ENCODE assay signal across 8 mouse cellular contexts in genomic region chr6:127404070-127404810, GRCm38 (mm10). TPM values are rescaled to one million over a fixed set of nuclear protein-coding genes. Genes with fewer than 3 reads are reported as not detected.
DNase-seq lines count a peak whose midpoint lies in the region; ATAC-seq and TF ChIP-seq lines count a peak whose summit lies in the region.

No protein-coding gene starts in this region.

- DNase-seq in layer of hippocampus, adult 18-20 months (ENCODE audit: low spot score in 2 of 2): peak; percentile 13 to 28
- DNase-seq in layer of hippocampus, adult 9-10 months (ENCODE audit: low spot score): no peak
- peak; percentile 98 for DNase-seq in brain, embryonic 14.5 days (ENCODE audit: low read depth)
- peak; percentile 22 to 38 for DNase-seq in frontal cortex, postnatal 36 days (ENCODE audit: low spot score in 2 of 2)
- no peak for DNase-seq in midbrain, embryonic 11.5 days (ENCODE audit: low spot score, missing footprints)
- DNase-seq in thymus, adult 2 months: no peak
- no peak for DNase-seq in spleen, postnatal 4 days (ENCODE audit: low spot score in 2 of 2)
- DNase-seq in gastrocnemius, adult 2 months: no peak

- intact Hi-C loops in gastrocnemius, adult 2 months (cut with DNase I): no loop called here

- no peaks in the 10 kb centered on the region for H3K36me3 ChIP-seq in midbrain, embryonic 11.5 days (ENCODE audit: control insufficient read depth, insufficient read depth, low read length)
- no peaks in the 10 kb centered on the region for H3K36me3 ChIP-seq in thymus, adult 2 months (ENCODE audit: control insufficient read depth, insufficient read depth, low read length)

- no peak overlapping the region for H3K4me2 ChIP-seq in midbrain, embryonic 11.5 days

- ATAC-seq in midbrain, embryonic 11.5 days (ENCODE audit: low FRiP score): 0 out of 2 replicates have a peak, but pooled peaks have one; percentile 14

- no peak overlapping the region for H3K4me3 ChIP-seq in midbrain, embryonic 11.5 days (ENCODE audit: low read depth, low read length)
- H3K4me3 ChIP-seq in thymus, adult 2 months (ENCODE audit: control insufficient read depth, insufficient read depth, low read length): no peak overlapping the region
- H3K4me3 ChIP-seq in gastrocnemius, adult 2 months: no peak overlapping the region

- no peak for TF ChIP-seq POLR2A in brain, embryonic 14.5 days (IDR thresholded peaks at IDR 0.05; ENCODE audit: borderline replicate concordance, extremely low read depth, insufficient read depth, insufficient read length, poor library complexity, severe bottlenecking)
- TF ChIP-seq POLR2A in thymus, adult 2 months (IDR thresholded peaks at IDR 0.05; ENCODE audit: control insufficient read depth, extremely low read depth, insufficient read depth, low read length, poor library complexity): no peak

- 0 out of 2 replicates have a peak overlapping the region, but pooled peaks have one; percentile 35 for H3K27ac ChIP-seq in midbrain, embryonic 11.5 days (ENCODE audit: low read depth, low read length)
- H3K27ac ChIP-seq in thymus, adult 2 months (ENCODE audit: control insufficient read depth, insufficient read depth, low read length): no peak overlapping the region
- H3K27ac ChIP-seq in gastrocnemius, adult 2 months: no peak overlapping the region

- H3K9ac ChIP-seq in midbrain, embryonic 11.5 days (ENCODE audit: low read length): no peak overlapping the region

- no peaks in the 10 kb centered on the region for H3K27me3 ChIP-seq in midbrain, embryonic 11.5 days (ENCODE audit: control insufficient read depth, insufficient read depth, low read length)
- H3K27me3 ChIP-seq in thymus, adult 2 months (ENCODE audit: control insufficient read depth, insufficient read depth, low read length): no peaks in the 10 kb centered on the region

- WGBS in midbrain, embryonic 11.5 days: 53% methylated on average over 13 of the region's 13 CpGs
- 87% methylated on average over 13 of the region's 13 CpGs for WGBS in thymus, adult 2 months

- H3K9me3 ChIP-seq in midbrain, embryonic 11.5 days (ENCODE audit: control insufficient read depth, low read length): no peaks in the 10 kb centered on the region

- peaks cover 31% of the 10 kb centered on the region for H3K4me1 ChIP-seq in midbrain, embryonic 11.5 days (ENCODE audit: control insufficient read depth, insufficient read depth, low read length)
- 0 out of 2 replicates have a peak, but pooled peaks cover 5% of the 10 kb centered on the region for H3K4me1 ChIP-seq in thymus, adult 2 months (replicated peaks; ENCODE audit: control insufficient read depth, insufficient read depth, low read length)

- TF ChIP-seq CTCF in brain, embryonic 14.5 days (IDR thresholded peaks at IDR 0.05; ENCODE audit: borderline replicate concordance, extremely low read depth, insufficient read depth, insufficient read length): no peak
- TF ChIP-seq CTCF in thymus, adult 2 months (IDR thresholded peaks at IDR 0.05; ENCODE audit: borderline replicate concordance, control insufficient read depth, extremely low read depth, insufficient read depth, low read length, poor library complexity): no peak
- no peak for TF ChIP-seq CTCF in gastrocnemius, adult 2 months (IDR thresholded peaks at IDR 0.05)

RNA-seq across cellular contexts. Expression of gene Parp11, which starts 42.4 kb away (rescaled TPM):
- 10 to 100 TPM; 25.6 to 29.5 TPM for total RNA-seq in layer of hippocampus, adult 18-20 months (2021)
- 86.1 and 86.6 TPM in 2 replicates for polyA plus RNA-seq in brain, embryonic 14.5 days (2012; rRNA removed)
- 62.1 and 64.9 TPM in 2 replicates for polyA plus RNA-seq in midbrain, embryonic 11.5 days (2014; fragmentation: Nextera tagmentation; extraction: Ambion mirVana)
- 43.6 and 50.7 TPM in 2 replicates for polyA plus RNA-seq in thymus, adult 2 months (2012; rRNA removed)
- 1 to 10 TPM; 3.3 to 3.6 TPM for total RNA-seq in gastrocnemius, adult 2 months (2021)

Comparison
In these comparisons a context has a peak if more than half of its experiments do, and no peak if none do; other contexts are left out.
1. DNase-seq: peak in layer of hippocampus, adult 18-20 months (2 of 2), brain, embryonic 14.5 days (single experiment) and frontal cortex, postnatal 36 days (2 of 2); none in layer of hippocampus, adult 9-10 months (single experiment), midbrain, embryonic 11.5 days (single experiment), thymus, adult 2 months (single experiment), spleen, postnatal 4 days (0 of 2) and gastrocnemius, adult 2 months (single experiment).